Mouse (Mus musculus) heart, adult 2 months (tissue): ENCODE measurements at regions not wholly inside any gene's neighbourhood (a gene's known extent, or its start where the extent isn't known, plus 50 kb on each side); places are given as distances from the start of the nearest gene placed in this dataset.

Source experiments
- CTCF ChIP-seq: fragments of 200-600 bp; IDR thresholded peaks from 2 replicates; pipeline ENCODE4 v1.8.1; 2022; ENCODE audit warnings: antibody characterized with exemption, mild to moderate bottlenecking, moderate library complexity
- EP300 ChIP-seq: fragments of 200-500 bp; IDR thresholded peaks from 2 replicates; pipeline ENCODE4 v1.6.1; 2011; ENCODE audit warnings: low read depth, low read length, control low read depth; ENCODE audit not compliant: insufficient read depth
- POLR2A ChIP-seq: fragments of 200-500 bp; IDR thresholded peaks from 2 replicates; pipeline ENCODE4 v1.6.1; 2011; ENCODE audit warnings: mild to moderate bottlenecking, low read depth, low read length, control low read depth; ENCODE audit not compliant: insufficient read depth

- TF ChIP-seq POLR2A (no peak), CTCF (no peak), EP300 (no peak)
These were observed 120.0 kb upstream of the Kcnj6 start for GRCm38 (mm10) chr16:95117531-95117930.
